Mouse (Mus musculus): ENCODE measurements at regions not wholly inside any gene's neighbourhood (a gene's known extent, or its start where the extent isn't known, plus 50 kb on each side); places are given as distances from the start of the nearest gene placed in this dataset.

DNA sequence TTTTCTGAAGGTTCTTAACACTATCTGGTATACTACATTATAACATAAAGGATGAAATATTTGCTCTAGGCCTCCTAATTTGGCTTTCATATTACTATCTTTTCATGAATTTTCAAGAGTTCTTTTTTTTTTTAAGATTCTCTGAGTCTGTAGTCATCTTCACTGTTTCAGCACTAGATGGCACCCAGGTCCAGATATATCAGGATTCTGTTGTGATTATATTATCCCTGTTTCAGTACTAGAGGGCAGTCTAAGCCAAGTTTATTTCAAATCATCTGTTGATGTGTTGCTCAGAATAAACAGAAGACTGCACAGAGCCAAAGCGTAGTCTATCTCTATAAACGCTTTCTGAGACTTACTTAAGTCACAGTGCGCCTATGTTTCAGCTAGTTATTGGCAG lies 1760.2 kb upstream of the Acvr2a start:
- H3K4me1 ChIP-seq (replicated peaks) = no peaks in the 10 kb centered on the region
- H3K9me3 ChIP-seq = no peaks in the 10 kb centered on the region
- H3K4me2 ChIP-seq = no peak overlapping the region
- WGBS = over 99% methylated on average over 3 of the region's 3 CpGs
- no peak overlapping the region for H3K9ac ChIP-seq (replicated peaks)
- H3K27ac ChIP-seq = no peak overlapping the region
- no peaks in the 10 kb centered on the region for H3K36me3 ChIP-seq
- ATAC-seq (ENCODE audit: insufficient number of reproducible peaks, insufficient read depth, low FRiP score, low TSS enrichment, low read depth) = no peak
- no peaks in the 10 kb centered on the region for H3K27me3 ChIP-seq
- no peak overlapping the region for H3K4me3 ChIP-seq (replicated peaks)

DNA sequence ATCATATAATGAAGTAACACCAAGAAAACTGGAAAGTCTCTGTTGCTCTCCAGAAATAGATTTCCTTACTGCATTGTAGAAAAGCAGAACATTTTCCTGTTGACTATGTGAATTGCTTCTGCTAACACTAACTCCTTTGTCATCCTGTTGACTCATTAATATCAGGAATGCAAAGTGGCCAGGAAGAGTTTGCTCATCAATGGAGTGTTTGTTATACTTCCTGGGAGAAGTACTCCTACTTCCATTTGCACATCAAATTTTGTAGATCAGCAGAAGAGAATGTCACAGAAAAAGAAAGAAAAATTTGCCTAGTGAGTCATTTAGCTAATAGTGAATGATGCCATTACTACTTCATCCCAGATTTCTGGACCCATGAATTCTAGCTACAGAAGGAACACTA lies 1739.7 kb upstream of the Acvr2a start:
- no peaks in the 10 kb centered on the region for H3K4me1 ChIP-seq (replicated peaks)
- no peak overlapping the region for H3K4me2 ChIP-seq
- H3K9me3 ChIP-seq = no peaks in the 10 kb centered on the region
- no peak overlapping the region for H3K27ac ChIP-seq
- no peak overlapping the region for H3K9ac ChIP-seq (replicated peaks)
- no peak for ATAC-seq (ENCODE audit: insufficient number of reproducible peaks, insufficient read depth, low FRiP score, low TSS enrichment, low read depth)
- no peaks in the 10 kb centered on the region for H3K36me3 ChIP-seq
- H3K27me3 ChIP-seq = no peaks in the 10 kb centered on the region
- H3K4me3 ChIP-seq (replicated peaks) = no peak overlapping the region

DNA sequence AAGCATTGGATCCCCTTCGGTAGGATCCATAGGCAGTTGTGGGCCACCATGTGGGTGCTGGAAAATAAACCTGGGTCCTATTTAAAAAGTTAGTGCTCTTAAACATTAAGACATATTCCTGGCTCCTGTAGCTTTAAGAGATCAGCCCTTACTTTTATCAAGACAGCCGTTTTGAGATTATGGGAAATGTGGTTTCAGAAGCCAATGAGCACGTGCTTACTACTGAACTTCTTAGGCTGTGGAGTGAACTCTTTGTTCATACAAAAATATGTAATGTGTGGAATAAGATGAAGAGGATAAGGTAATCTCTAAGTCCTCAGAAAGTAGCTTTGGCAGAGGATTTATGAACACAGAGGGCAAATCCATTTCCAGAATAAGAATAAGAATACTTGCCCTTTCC lies 1738.7 kb upstream of the Acvr2a start:
- no peak overlapping the region for H3K4me3 ChIP-seq (replicated peaks)
- no peaks in the 10 kb centered on the region for H3K9me3 ChIP-seq
- no peak overlapping the region for H3K9ac ChIP-seq (replicated peaks)
- no peak overlapping the region for H3K27ac ChIP-seq
- no peak overlapping the region for H3K4me2 ChIP-seq
- no peaks in the 10 kb centered on the region for H3K27me3 ChIP-seq
- 81% methylated on average over 3 of the region's 3 CpGs for WGBS
- no peak for ATAC-seq (ENCODE audit: insufficient number of reproducible peaks, insufficient read depth, low FRiP score, low TSS enrichment, low read depth)
- no peaks in the 10 kb centered on the region for H3K4me1 ChIP-seq (replicated peaks)
- H3K36me3 ChIP-seq = no peaks in the 10 kb centered on the region

DNA sequence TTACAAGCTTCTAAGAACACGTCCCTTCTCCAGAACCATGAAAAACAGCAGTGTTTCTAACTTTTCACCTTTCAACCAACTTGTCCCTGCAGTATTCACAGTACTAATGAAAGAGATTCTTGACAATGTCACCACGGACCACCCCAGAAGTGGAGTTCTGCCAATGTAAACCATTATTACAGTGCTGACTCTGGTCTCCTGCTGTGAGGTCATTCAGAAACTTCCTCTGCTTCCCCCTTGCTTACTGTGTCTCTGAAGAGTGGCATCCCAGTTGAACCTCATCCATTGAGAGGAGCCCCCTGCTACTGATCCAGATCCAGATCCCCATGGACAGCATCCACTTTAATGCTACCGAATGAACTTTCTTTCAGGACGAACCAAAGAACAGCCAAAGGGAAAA lies 1725.3 kb upstream of the Acvr2a start:
- Histone ChIP-seq H3K9ac (replicated peaks) (no peak overlapping the region), H3K9me3 (no peaks in the 10 kb centered on the region), H3K4me3 (replicated peaks) (no peak overlapping the region), H3K27me3 (no peaks in the 10 kb centered on the region), H3K36me3 (no peaks in the 10 kb centered on the region), H3K4me2 (no peak overlapping the region), H3K4me1 (replicated peaks) (no peaks in the 10 kb centered on the region), H3K27ac (no peak overlapping the region)
- WGBS = 43% methylated on average over 4 of the region's 4 CpGs
- ATAC-seq (ENCODE audit: insufficient number of reproducible peaks, insufficient read depth, low FRiP score, low TSS enrichment, low read depth) = no peak

DNA sequence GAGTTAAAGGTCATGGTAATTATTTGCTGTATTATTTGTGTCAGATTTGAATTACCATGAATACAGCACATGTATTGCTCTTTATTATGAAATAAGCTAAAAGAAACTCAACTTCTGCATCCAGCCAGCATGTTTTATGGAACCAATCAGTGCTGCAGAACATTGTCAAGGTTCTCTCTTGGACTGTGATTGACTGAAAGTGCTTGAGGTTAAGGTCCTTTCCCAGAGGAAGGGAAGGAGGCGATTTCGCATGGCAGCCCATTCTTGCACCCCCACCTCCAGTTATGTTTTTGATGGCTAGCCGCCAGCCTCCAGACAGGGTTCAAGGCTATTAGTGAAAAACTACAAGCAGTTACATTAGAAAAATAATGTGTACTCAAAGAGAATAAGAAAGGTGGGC lies 1717.9 kb upstream of the Acvr2a start:
- ATAC-seq (ENCODE audit: insufficient number of reproducible peaks, insufficient read depth, low FRiP score, low TSS enrichment, low read depth) = no peak
- Histone ChIP-seq H3K9ac (replicated peaks) (no peak overlapping the region), H3K4me2 (no peak overlapping the region), H3K36me3 (no peaks in the 10 kb centered on the region), H3K9me3 (no peaks in the 10 kb centered on the region), H3K4me3 (replicated peaks) (no peak overlapping the region), H3K27me3 (no peaks in the 10 kb centered on the region), H3K27ac (peak overlapping the region; percentile 4; the same call in 1 of the 2 replicates), H3K4me1 (replicated peaks) (no peaks in the 10 kb centered on the region)
- WGBS = 65% methylated on average over 3 of the region's 3 CpGs

DNA sequence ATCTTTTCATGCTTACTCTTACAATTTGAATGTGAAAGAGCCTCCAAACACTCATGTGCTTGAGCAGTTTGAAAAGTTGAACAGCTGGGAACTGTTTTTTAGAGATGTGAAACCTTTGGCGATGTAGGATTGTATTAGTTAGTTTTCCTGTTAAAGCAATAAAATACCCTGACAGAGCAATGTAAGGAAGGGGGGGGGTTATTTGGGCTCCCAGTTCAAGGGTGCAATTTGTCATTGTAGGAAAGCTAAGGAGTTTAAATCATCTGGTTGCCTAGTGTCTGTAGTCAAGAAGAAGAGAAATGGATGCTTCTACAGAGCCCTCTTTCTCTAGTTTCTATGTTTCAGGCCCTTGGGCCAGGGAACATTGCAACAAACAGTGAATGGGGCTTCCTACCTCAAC lies 1674.5 kb upstream of the Acvr2a start:
- H3K27me3 ChIP-seq = no peaks in the 10 kb centered on the region
- H3K4me2 ChIP-seq = no peak overlapping the region
- no peak overlapping the region for H3K4me3 ChIP-seq (replicated peaks)
- 39% methylated on average over 1 of the region's 1 CpGs for WGBS
- H3K9me3 ChIP-seq = no peaks in the 10 kb centered on the region
- H3K27ac ChIP-seq = no peak overlapping the region
- H3K4me1 ChIP-seq (replicated peaks) = no peaks in the 10 kb centered on the region
- H3K36me3 ChIP-seq = no peaks in the 10 kb centered on the region
- no peak for ATAC-seq (ENCODE audit: insufficient number of reproducible peaks, insufficient read depth, low FRiP score, low TSS enrichment, low read depth)
- H3K9ac ChIP-seq (replicated peaks) = no peak overlapping the region

DNA sequence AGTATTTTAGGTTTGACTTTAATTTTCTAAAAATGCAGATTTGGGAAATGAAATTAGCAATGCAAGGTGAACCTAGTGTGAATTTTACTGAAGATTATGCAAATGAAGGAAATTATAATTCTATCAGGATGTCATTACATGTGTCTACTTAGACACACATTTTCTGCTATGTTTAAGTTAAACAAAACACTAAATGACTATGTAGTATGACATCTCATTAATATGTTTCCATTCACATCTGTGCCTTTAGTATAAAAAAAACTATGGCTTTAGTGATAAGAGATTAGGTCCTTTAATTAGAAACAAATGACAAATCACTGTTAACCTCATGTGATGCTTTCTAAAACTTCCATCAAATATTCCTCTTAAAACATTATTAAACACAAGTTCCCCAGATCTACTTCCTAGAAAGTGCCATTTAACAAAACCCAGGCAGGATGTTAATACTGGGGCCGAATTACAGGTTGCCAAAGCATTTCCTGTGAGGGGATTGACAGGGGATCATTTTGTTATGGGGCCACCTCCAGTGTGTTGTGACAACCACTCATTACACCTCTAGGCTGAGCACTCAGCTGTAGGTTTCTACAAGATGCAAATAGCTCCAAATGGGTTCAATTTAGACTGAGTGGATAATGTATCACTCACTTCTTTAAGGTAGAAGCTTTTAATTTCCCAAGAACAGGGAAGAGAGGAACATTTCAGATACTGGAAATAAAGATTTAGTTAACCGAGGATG lies 1629.7 kb upstream of the Acvr2a start:
- no peak overlapping the region for H3K4me3 ChIP-seq (replicated peaks)
- no peaks in the 10 kb centered on the region for H3K27me3 ChIP-seq
- no peak overlapping the region for H3K27ac ChIP-seq
- no peak overlapping the region for H3K4me2 ChIP-seq
- ATAC-seq (ENCODE audit: insufficient number of reproducible peaks, insufficient read depth, low FRiP score, low TSS enrichment, low read depth) = no peak
- H3K4me1 ChIP-seq (replicated peaks) = no peaks in the 10 kb centered on the region
- H3K9me3 ChIP-seq = no peaks in the 10 kb centered on the region
- no peaks in the 10 kb centered on the region for H3K36me3 ChIP-seq
- WGBS = 42% methylated on average over 2 of the region's 2 CpGs
- H3K9ac ChIP-seq (replicated peaks) = no peak overlapping the region

Measured in limb, embryonic 12.5 days (tissue).